Mouse (Mus musculus) heart, embryonic 10.5 days (tissue): ENCODE measurements around the gene Ctns. TPM values are rescaled to one million over a fixed set of nuclear protein-coding genes. Genes with fewer than 3 reads are reported as not detected.

Source experiments
- polyA plus RNA-seq: library from polyadenylated mRNA; unstranded; fragments of >200 nt; fragmentation: Nextera tagmentation; extraction: Ambion mirVana; gene quantifications from 2 replicates; pipeline ENCODE4 v1.2.1, GENCODE M21; 2016

The Ctns gene
- polyA plus RNA-seq, 1 experiment from 2014 or later, result 14.0 TPM

Other genes starting within 250 kb of the Ctns start
- gene Atp2a3, start 237.9 kb downstream of the Ctns start, polyA plus RNA-seq, result 3.4 and 4.1 TPM in 2 replicates
- gene P2rx1, start 199.9 kb downstream of the Ctns start, polyA plus RNA-seq, result 2.6 and 4.8 TPM in 2 replicates
- gene Camkk1, start 180.0 kb downstream of the Ctns start, polyA plus RNA-seq, result 2.2 and 3.4 TPM in 2 replicates
- gene Ncbp3, start 151.3 kb downstream of the Ctns start, polyA plus RNA-seq, result 11.2 and 11.6 TPM in 2 replicates
- gene Itgae, start 108.5 kb downstream of the Ctns start, polyA plus RNA-seq, result 0.25 and 0.44 TPM in 2 replicates
- gene Haspin, start 60.7 kb downstream of the Ctns start, polyA plus RNA-seq, result 16.2 and 17.3 TPM in 2 replicates
- gene P2rx5, start 38.6 kb downstream of the Ctns start, polyA plus RNA-seq, result 0.41 and 0.97 TPM in 2 replicates
- gene Emc6, start 22.0 kb downstream of the Ctns start, polyA plus RNA-seq, result 107 and 126 TPM in 2 replicates
- gene Tax1bp3, start 22.0 kb downstream of the Ctns start, polyA plus RNA-seq, result 249 and 253 TPM in 2 replicates
- gene Shpk, start 418 bp upstream of the Ctns start, polyA plus RNA-seq, result 0.54 and 0.62 TPM in 2 replicates
- gene Trpv1, start 35.2 kb upstream of the Ctns start, polyA plus RNA-seq, result not detected in 2 replicates
- 0.03 TPM in 1 of 2 replicates, not detected in the other for gene Trpv3, start 68.3 kb upstream of the Ctns start, polyA plus RNA-seq
- gene Aspa, start 130.6 kb upstream of the Ctns start, polyA plus RNA-seq, result not detected in 2 replicates
- not detected in 2 replicates for gene Gm49340, start 130.7 kb upstream of the Ctns start, polyA plus RNA-seq
- gene Spata22, start 130.7 kb upstream of the Ctns start, polyA plus RNA-seq, result not detected in 2 replicates
- not detected in 2 replicates for gene Olfr20, start 151.7 kb upstream of the Ctns start, polyA plus RNA-seq
- not detected in 2 replicates for gene Olfr376, start 172.2 kb upstream of the Ctns start, polyA plus RNA-seq
- gene Olfr1, start 200.6 kb upstream of the Ctns start, polyA plus RNA-seq, result not detected in 2 replicates
- gene Olfr378, start 229.4 kb upstream of the Ctns start, polyA plus RNA-seq, result not detected in 2 replicates